Mouse (Mus musculus) adrenal gland, postnatal 14 days (tissue): Measurements from ENCODE around the gene Snapc4. TPM values are rescaled to one million over a fixed set of nuclear protein-coding genes. Genes with fewer than 3 reads are reported as not detected.
"Not testable (repeated sequence)": the region's sequence is repeated elsewhere in the genome, so short reads cannot be mapped to it uniquely, and the experiment has no call there.

Experiments
- DNase-seq: peaks from one replicate; pipeline ENCODE4 v3.0.0; 2021; ENCODE audit warnings: mixed read lengths
- total RNA-seq: library from RNA; stranded (reverse); gene quantifications from 2 replicates; pipeline ENCODE4 v1.2.3, GENCODE M21; 2021

The Snapc4 gene
- total RNA-seq, 1 experiment from 2014 or later, result 26.9 TPM

- not testable (repeated sequence) for DNase-seq
Observed at GRCm38 (mm10) chr2:26380871-26381270, 418 bp upstream of the Snapc4 start.

- DNase-seq, result no peak
Observed at GRCm38 (mm10) chr2:26372396-26372795, 8.1 kb downstream of the Snapc4 start.

DNA sequence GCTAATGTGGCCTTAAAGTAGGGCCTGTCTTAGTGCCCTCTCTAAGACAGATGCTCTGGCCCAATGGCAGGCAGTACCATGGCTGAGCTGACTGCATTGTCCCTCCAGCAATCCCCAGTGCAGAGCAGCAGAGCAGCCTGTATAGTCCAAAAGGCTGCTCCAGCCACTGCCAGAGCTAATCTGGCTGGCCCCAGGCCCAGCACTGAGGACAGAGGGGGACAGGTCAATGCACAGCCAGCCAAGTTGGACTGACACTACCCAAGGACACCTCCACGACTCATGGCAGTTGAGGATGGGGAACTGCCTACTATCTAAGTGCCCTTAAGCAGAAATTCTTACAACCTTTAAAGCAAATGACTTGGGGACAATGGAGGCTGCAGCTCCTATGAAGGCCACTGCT is 11.9 kb downstream of the Snapc4 start:
- peak; percentile 52 for DNase-seq

GRCm38 (mm10) chr2:26367911-26368310 is 12.5 kb downstream of the Snapc4 start:
- DNase-seq, result no peak

DNA sequence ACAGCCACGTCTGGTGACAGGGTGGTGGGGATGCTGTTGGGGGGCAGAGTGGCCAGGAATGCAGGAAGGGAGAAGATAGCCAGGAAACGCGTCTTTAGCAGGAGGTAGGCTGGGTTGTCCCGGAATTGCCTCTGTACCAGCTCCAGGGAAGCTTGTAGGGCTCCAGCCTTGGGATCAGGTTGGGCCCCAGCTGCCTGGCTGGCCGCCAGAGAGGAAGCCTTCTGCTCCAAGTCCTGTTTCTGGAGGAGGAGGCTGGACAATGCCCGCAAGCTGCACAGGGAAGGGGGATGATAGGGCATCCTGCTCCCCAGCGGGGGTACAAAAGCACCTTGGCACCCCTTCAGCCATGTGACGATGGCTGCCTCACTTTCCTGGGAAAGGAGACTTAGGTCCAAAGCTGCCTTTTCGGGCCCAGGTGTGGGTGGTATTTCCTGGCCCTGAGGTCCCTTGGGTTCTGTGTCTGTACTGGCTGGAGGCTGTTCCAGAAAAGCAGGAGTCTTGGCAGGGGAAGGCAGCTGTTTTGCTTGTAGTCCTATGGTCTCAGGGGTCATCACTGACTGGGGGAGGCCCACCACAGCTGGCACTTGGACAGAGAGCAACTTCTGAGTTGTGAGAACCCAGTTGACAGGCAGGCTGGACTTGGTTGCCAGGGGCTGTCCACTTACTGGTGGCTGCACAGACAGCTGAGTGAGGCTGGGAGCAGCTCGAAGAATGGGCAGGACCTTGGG is 15.6 kb downstream of the Snapc4 start:
- DNase-seq, result peak; percentile 90

- no peak for DNase-seq
Observed at GRCm38 (mm10) chr2:26363481-26363880, 17.0 kb downstream of the Snapc4 start.

GRCm38 (mm10) chr2:26362991-26363390 is 17.5 kb downstream of the Snapc4 start:
- DNase-seq, result no peak

DNA sequence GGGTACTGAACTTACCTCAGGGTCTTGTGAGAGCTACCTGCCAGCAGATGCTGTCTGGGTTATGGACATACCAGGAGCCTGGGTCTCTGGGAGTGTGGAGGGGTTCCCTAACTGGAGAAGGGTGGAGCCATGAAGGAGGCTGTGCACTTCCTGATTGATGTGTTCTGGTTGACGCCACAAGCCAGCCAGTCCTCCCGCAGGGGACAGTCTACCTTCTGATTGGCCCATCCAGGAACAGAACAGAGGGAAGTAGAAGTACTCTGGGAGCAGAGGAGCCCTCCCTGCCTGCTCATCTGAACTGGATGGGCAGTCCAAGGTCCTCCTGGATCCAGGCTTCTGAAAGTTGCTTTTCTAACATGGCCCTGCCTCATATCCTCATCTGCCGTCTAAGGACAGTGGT is 19.7 kb downstream of the Snapc4 start, which contains the start of gene Card9:
Gene Card9 (minus strand): TSS at position 147 of the 400 bp plus-strand sequence.
- DNase-seq, result no peak

DNA sequence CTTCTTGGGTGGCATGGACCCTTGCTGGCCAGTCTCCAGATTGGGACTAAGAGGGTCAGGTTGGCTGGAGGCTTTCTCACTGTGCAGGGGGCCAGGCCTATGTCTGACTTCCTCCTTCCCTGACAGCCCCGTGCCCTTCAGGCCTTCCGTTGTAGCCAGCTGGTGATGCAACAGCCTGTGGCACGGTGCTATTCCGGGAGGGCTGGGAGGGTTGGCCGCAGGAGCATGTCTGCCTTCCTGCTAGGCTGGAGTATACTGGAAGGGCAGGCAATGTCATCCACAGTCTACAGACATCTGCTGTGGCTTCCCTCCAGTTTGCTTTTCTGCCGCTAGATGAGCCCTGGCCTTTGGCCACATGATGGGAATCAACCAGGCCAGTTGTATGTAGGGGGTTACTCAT is 20.5 kb downstream of the Snapc4 start:
- DNase-seq, result peak; percentile 52

- no peak for DNase-seq
Observed at GRCm38 (mm10) chr2:26358667-26359320, 21.7 kb downstream of the Snapc4 start.

DNA sequence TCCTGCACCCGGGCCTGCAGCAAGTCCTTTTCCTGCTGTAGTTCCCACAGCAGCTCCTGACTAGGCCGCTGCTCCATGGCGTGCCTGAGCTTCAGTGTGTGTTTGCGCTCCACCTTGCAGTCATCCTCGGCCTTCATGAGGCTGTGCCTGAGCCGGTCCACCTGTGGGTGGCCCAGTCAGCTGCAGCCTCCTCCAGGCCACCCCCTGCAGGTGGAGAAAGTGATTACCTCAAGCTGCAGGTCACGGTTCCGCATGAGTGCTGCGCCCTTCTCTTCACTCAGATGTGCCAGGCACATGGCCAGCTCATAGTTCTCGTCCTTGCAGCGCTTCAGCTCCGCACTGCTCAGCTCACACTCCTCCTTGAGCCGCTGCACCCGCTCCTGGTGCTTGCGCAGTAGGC is 23.0 kb downstream of the Snapc4 start:
- DNase-seq, result peak; percentile 47

- no peak for DNase-seq
Observed at GRCm38 (mm10) chr2:26356678-26357077, 23.8 kb downstream of the Snapc4 start.

DNA sequence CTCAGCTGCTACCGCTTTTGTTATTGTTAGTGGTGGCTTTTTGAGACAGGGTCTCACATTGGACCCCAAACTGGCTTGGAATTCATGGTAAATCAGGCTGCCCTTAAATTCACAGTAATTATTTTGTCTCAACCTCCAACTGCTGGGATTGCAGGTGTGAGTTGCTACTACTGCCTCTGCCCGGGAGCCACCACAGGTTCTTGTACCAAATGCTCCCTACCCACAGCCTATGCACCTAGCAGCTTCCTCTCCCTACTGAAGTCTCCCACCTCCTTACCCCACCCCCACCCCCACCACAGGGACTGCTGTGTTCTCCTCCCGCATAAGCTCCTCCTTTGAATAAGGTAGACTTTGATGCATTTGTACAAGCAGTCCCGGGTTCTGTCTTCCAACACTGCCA is 24.2 kb downstream of the Snapc4 start:
- no peak for DNase-seq

DNA sequence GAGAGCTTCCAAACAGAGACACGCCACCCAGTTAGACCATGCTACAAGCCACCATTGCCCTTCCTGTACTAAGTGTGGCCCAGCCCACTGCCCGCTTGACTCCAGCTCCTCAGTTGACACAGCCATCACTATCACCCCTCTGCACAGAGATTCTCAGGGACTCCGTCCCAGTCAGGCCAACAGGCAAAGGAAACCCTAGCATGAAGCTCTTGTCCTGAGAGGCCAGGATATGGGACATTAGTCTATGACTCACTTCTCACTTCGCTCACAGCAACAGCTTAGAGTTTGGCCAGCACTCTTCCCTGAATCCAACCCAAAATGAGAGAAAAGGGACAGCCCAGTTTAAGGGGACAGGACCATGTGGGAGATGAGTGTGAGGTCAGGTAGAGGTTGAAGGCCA is 26.1 kb downstream of the Snapc4 start:
- DNase-seq, result no peak

DNA sequence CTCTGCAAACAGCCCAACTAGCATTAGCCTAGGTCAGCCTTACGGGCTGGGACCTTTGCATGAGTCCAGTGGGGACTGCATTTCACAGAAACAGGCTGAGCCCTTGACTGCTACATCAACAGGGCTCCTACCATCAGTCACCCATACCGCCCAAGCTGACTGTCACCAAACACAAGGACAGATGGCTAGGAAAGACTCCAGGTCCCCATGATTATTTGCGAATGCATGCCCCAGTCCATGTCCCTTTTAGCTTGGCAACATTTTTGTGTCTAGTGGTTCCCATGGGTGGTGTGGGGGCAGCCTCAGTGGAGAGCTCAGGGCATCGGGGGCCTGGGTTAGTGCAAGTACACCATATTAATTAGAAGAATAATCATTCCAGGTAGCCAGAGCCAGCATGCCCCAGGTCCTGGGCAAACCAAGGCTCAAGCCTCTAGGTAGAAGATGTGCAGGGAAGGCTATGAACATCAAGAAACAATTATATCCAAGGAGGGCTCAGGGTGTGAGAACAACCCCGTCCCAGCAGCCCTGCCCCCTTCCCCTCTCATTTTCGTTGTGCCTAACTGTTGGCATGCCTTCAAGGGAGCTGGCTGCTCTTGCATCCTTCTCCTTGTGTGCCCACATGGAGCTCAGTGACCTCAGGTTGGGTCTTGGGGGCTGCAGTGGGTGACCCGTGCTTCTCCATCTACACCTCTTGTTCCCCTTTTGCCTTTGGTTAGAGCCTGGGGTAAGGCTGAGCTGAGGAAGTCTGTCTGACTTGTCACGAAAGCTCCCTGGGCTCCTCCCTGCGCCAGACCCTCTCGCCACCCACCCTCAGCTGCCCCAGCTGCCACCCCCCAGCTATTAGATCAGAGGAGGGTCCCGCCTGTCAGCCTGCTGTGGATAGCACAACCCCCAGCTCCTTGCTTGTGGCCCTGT is 27.1 kb downstream of the Snapc4 start:
- DNase-seq, result no peak

DNA sequence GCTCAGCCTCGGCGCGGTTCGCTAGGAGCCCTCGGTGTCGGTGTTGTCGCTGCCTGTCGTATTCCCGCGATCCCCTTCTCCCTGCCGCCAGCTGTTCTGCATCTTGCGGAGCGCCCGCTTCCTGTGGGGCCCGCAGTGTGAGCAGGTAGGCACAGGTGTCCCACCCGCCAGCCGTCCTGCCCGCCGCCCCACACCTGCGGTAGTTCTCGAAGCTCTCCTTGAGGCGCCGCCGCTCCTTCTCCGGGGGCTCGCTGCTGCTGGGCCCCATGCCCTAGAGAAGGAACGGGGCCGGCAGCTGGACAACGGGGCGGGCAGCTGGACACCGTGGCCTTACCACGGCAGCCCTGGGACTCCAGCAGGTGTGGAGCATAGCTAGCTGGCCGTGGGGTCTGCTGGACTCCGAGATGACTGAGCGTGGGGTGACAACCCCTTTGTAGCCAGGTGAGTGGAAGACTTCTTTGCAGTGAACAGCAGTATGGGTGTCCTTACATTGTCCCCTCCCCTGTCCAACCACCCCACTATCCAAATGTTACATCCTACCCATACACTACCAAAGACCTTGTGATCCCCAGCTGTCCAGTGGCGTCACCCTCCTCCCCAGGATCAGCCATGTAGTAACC is 28.1 kb downstream of the Snapc4 start:
- DNase-seq, result peak; percentile 48

DNA sequence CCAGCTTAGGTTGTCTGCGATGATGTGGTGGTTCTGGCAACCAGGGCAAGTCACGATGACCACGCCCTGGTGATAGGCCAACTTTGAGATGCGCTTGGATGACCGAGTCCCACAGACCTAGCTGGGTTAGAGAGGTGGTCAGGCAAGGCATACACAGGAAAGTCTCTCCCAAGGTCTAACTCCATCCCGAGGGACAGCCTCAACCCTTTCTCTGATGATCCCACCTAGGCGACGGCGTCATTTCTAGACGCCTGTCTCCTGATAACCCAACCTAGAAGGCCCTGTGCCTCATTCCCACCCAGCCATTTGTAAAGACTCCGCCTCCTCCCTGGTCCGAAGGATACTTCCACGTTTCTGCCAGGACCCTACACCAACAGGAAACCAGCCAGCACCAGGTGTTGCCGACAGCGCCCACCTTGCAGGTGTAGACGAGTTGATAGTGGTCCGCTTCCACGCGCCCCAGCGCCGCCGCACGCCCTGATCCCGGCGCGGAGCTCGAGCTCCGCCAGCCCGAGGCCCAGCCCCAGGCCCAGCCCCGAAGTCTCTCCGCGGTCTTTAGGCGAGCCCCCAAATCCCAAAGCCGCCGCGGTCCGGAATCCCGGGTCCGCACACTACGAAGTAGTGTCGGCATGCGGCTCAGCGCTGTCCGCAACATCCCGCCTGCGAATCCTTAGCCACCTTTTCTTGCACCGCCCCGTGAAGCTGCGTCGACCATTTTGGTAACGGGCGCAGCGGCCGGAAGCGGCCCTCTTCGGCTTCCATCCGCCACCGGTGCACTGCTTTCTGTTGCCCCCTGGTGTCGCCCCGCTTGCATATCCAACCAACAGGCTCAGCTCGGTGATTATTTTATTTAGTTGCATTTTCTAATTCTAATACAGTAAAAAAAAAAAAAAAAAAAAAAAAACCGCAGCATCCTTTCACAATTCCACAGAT is 28.8 kb downstream of the Snapc4 start, which contains the start of gene Dnlz:
Gene Dnlz (minus strand): TSS at position 753 of the 933 bp plus-strand sequence.
- DNase-seq, result peak; percentile 95

DNA sequence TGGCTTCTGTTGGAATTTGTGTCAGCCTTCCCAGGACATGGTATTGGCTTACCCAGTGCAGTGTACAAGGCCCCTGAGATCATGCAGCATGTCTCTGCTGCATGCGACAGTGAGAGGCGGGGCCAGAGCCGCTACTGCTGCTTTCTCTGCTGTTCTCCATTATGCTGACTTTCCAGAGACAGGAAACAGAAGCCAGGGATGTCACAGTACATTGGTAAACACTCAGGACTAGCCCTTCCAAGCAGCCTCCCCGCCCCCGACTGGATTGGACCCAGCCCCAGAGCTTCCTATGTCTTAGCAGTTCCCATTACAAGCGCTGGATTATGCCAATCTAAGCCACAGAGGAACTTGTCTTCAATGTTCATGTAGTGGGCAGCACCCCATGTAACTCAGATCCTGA is 32.2 kb downstream of the Snapc4 start:
- DNase-seq, result no peak

GRCm38 (mm10) chr2:26342609-26343490 is 37.6 kb downstream of the Snapc4 start:
- peak; percentile 51 for DNase-seq

DNA sequence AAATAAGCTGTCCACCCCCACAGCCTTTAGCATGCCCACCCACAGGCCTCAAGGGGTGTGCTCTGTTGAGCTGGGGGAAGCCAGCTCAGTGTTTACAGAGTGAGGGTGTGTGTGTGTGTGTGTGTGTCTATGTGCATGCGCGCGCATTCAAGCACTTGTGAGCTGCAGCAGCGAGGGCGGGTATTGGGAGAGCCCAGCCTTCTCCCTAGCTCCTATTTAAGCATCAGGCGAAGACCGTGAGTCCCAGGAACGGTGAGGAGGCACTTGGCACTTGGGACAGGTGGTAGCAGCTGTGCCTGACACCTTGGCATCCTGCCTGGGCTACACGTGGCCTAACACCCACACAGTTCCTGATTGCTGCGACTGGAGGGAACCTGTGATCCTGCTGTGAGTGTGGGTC is 38.4 kb downstream of the Snapc4 start:
- peak; percentile 65 for DNase-seq
